Mouse (Mus musculus) left cerebral cortex, adult 2 months (tissue): ENCODE data around the gene Ttc3. TPM values are rescaled to one million over a fixed set of nuclear protein-coding genes. Genes with fewer than 3 reads are reported as not detected.

Source experiments
- DNase-seq, 2 experiments: peaks; one replicate each; pipeline ENCODE4 v3.0.0; 2021 to 2022; ENCODE audit warnings: low spot score in 2 of 2, mixed read lengths in 1 of 2; ENCODE audit errors: extremely low spot score in 1 of 2
- H3K27ac ChIP-seq: fragments of 200-600 bp; 2 replicates; pipeline ENCODE4 v1.8.1; 2022
- H3K4me3 ChIP-seq: fragments of 200-600 bp; 2 replicates; pipeline ENCODE4 v1.8.1; 2022
- CTCF ChIP-seq: fragments of 200-600 bp; IDR thresholded peaks from 2 replicates; pipeline ENCODE4 v1.8.1; 2022; ENCODE audit warnings: antibody characterized with exemption, mild to moderate bottlenecking, moderate library complexity
- intact Hi-C: fragments of 180-260 bp; cut with DNase I; formaldehyde crosslinking; loops from one replicate; pipeline ENCODE4 v1.15.1; 2025
- total RNA-seq, 2 experiments: library from RNA; stranded (reverse); gene quantifications; 2 replicates each; pipeline ENCODE4 v1.2.3; 2021

Ttc3 gene
- total RNA-seq, 2 experiments from 2014 or later = 982 to 987 TPM

DNA sequence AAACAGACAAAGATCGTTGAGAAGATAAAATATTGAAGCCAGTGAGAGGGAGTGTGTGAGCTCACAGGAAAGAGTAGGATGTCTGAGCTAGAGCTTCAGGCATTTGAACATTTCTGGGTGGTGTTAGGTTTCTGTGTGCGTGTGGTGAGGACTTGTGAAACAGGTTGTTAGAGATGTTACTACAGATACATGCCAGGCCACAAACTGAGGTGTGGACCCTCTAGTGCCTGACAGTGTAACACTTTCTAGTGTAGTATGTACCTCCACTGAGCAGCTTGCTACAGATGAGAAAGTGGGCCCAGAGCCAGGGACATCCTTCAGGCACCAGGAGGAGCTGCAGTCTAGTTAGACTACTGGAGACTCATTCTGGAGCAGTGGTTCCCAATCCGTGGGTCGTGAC lies 31.8 kb downstream of the Ttc3 start:
- DNase-seq = no peak
- peak; percentile 14 for TF ChIP-seq CTCF
- Histone ChIP-seq H3K4me3 (no peak overlapping the region), H3K27ac (no peak overlapping the region)
- intact Hi-C loops = no loop called here

GRCm38 (mm10) chr16:94411287-94411686 lies 40.9 kb downstream of the Ttc3 start:
- Histone ChIP-seq H3K27ac (no peak overlapping the region), H3K4me3 (no peak overlapping the region)
- no peak for TF ChIP-seq CTCF
- DNase-seq = no peak
- intact Hi-C loops = no loop called here

GRCm38 (mm10) chr16:94412198-94412597 lies 41.8 kb downstream of the Ttc3 start:
- no peak for DNase-seq
- H3K27ac ChIP-seq = no peak overlapping the region
- intact Hi-C loops = no loop called here
- H3K4me3 ChIP-seq = no peak overlapping the region
- no peak for TF ChIP-seq CTCF

DNA sequence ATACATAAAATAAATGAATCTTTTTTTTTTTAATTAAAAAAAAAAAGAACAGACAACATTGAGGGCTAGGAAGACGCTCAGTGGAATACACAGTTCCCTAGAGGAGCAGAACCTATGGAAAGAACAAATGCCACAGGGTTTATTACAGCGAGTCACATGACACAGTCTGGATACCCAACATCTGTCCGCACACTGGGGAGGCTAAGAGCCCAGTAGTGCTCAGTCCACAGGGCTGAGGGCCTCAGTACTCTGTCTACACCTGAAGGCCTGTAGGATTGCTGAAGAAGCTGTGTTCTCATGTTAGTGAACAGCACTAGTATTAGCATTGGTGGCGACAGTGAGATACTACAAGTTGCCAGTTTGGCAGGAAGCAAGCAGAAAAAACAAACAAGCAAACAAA lies 42.3 kb downstream of the Ttc3 start:
- intact Hi-C loops = no loop called here

DNA sequence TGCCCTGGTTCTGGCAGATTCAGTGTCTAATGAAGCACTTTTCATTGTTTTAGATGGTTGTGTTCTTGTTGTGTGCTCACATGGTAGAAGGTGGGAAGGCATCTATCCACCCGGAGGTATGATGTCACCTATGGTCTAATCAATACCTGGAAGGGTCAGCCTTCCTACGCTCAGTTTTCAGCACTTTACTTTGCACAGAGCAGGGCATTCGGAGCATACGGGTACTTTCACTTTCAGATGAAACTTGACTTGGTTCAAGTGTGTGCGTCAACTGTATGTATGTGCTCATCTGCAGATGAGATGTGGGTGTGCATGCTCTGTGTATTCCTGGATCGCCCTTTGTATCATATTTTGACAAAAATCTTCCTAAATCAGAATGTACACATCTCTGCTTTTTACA lies 43.7 kb downstream of the Ttc3 start:
- TF ChIP-seq CTCF = no peak
- Histone ChIP-seq H3K27ac (no peak overlapping the region), H3K4me3 (no peak overlapping the region)
- intact Hi-C loops = no loop called here
- DNase-seq = no peak

More for the DNA sequence above, 42.3 kb downstream of the Ttc3 start:
- Histone ChIP-seq H3K27ac (no peak overlapping the region), H3K4me3 (no peak overlapping the region)
- TF ChIP-seq CTCF = peak; percentile 17
- no peak for DNase-seq

- intact Hi-C loops = loop anchor here (5.0 kb wide), 1 partner anchor 278 kb away; no protein-coding TSS in a partner anchor
- no peak overlapping the region for H3K27ac ChIP-seq
- DNase-seq = no peak
- TF ChIP-seq CTCF = peak; percentile 36
- H3K4me3 ChIP-seq = no peak overlapping the region
These were observed 50.1 kb downstream of the Ttc3 start for GRCm38 (mm10) chr16:94420498-94420897.

GRCm38 (mm10) chr16:94428948-94429347 lies 58.5 kb downstream of the Ttc3 start:
- TF ChIP-seq CTCF = no peak
- Histone ChIP-seq H3K4me3 (no peak overlapping the region), H3K27ac (no peak overlapping the region)
- intact Hi-C loops = no loop called here
- DNase-seq = no peak

- no peak overlapping the region for H3K4me3 ChIP-seq
- no peak for DNase-seq
- intact Hi-C loops = no loop called here
- no peak for TF ChIP-seq CTCF
- H3K27ac ChIP-seq = no peak overlapping the region
These were observed 65.2 kb downstream of the Ttc3 start for GRCm38 (mm10) chr16:94435495-94436234.

DNA sequence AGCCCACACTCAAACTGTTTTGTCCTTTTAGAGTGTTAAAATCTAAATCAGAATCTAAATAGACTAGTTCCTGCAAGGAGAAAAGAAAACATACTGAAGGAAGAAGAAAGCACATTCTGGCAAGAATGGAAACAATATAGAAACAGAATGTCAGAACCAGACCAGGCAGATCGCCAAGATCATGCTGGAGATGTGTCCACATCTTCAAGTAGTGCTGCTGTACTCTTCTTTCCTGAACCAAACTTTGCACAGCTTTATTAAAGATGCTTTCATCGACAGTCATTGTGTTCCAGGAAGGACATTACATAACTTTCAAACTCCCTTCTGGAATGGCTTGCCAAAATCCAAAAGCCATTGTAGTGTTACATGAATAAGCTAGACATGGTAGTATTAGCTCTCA lies 66.4 kb downstream of the Ttc3 start:
- Histone ChIP-seq H3K4me3 (no peak overlapping the region), H3K27ac (no peak overlapping the region)
- DNase-seq = no peak
- no peak for TF ChIP-seq CTCF
- intact Hi-C loops = no loop called here

- H3K27ac ChIP-seq = no peak overlapping the region
- TF ChIP-seq CTCF = no peak
- intact Hi-C loops = no loop called here
- no peak overlapping the region for H3K4me3 ChIP-seq
- DNase-seq = no peak
These were observed 70.9 kb downstream of the Ttc3 start for GRCm38 (mm10) chr16:94441361-94441760.

DNA sequence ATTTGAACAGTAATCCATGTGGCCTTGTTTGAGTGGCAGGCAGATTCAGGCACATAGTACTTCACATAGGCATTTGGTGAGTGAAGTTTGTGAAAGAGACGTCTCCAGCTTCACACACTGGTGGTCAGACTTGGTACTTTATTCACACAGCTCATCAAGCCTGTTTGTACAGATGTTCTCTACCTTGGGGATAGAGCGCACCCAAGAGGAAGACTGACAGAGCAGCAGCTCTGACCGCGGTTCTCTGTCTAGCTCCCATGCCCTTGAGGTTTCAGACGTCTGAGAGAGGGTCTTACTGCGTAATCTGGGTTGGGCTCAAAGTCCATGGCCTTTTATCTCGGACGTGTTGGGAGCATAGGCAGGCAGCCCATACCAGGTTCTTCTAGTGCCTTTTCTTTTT lies 78.7 kb downstream of the Ttc3 start:
- no peak; the same call in 1 of the 2 replicates for TF ChIP-seq CTCF
- H3K27ac ChIP-seq = no peak overlapping the region
- no peak overlapping the region for H3K4me3 ChIP-seq
- intact Hi-C loops = no loop called here
- no peak for DNase-seq

GRCm38 (mm10) chr16:94449632-94450031 lies 79.2 kb downstream of the Ttc3 start:
- Histone ChIP-seq H3K27ac (no peak overlapping the region), H3K4me3 (no peak overlapping the region)
- TF ChIP-seq CTCF = no peak

More at GRCm38 (mm10) chr16:94449632-94450031, 79.2 kb downstream of the Ttc3 start:
- DNase-seq = no peak
- intact Hi-C loops = no loop called here
